Mouse (Mus musculus) heart, postnatal 14 days (tissue): ENCODE results near the gene Tlk1. TPM values are rescaled to one million over a fixed set of nuclear protein-coding genes. Genes with fewer than 3 reads are reported as not detected.

Source experiments
- DNase-seq, 2 experiments: peaks; one replicate each; pipeline ENCODE4 v3.0.0; 2021 to 2022
- intact Hi-C: fragments of 180-260 bp; cut with DNase I; formaldehyde crosslinking; loops from one replicate; pipeline ENCODE4 v1.15.1; 2025
- total RNA-seq, 2 experiments: library from RNA; stranded (reverse); gene quantifications; 2 replicates each; pipeline ENCODE4 v1.2.3; 2021

Gene Tlk1
- total RNA-seq, 2 experiments from 2014 or later, result 34.7 to 37.8 TPM

GRCm38 (mm10) chr2:70708986-70709730, 116.4 kb downstream of the Tlk1 start:
- no peak for DNase-seq
- intact Hi-C loops, result loop anchor here (5.0 kb wide), 1 partner anchor 113 kb away; no protein-coding TSS in a partner anchor

DNA sequence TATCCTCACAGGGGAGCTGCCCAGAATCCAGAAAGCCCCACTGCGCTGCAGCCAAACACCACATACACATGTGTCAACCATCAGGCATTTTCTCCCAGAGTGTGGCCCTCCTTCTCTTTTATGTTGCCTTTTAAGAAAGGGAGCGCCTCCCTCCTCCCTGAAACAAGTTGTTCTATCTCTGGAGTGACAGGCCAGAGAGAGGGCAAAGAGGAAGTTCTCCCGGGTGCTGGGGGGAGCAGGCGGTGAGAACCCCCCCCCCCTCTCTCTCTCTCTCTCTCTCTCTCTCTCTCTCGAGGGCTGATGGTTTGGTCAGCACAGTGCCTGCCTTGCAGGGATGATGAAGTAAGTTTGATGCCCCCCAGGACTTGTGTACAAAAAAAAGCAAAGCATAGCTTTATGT, 123.1 kb downstream of the Tlk1 start:
- intact Hi-C loops, result no loop called here
- DNase-seq, result no peak

DNA sequence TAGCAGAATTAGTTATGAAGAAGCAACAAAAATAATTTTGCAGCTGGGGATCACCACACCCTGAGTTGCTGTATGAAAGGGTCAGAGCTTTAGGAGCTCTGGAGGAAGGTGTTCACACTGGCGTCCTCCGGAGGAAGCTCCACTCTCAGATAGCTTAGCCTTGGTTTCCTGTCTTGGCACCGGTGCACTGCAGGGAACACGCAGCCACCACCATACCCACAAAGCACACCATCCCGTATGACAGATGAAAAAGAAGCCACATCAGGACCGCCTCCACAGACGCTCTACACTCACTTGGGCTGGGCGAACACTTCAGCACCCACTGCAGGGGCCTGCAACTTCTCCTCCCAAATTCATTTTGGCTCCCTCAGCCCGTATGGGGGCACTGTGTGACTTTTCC, 124.0 kb downstream of the Tlk1 start:
- DNase-seq, result no peak
- intact Hi-C loops, result no loop called here

GRCm38 (mm10) chr2:70700851-70701250, 124.7 kb downstream of the Tlk1 start:
- no peak for DNase-seq
- intact Hi-C loops, result no loop called here

DNA sequence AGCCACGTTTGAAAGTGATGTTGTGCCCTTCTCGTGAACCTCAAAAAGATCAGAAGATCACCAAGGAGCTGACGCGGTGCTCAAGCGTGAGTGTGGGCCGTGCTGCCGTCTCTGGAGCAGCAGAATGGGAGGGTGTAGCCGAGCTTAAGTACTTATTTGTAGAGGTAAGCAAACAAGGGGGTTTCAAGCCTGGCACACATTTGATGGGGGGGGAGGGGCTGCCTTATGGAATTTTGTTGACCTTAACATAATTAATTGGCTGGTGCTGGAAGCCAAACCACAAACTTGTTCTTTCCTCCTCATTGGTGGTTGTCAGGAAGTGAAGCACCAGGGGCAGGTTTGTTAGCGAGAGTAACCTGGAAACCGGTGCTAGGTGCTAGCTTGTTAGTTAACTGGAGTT, 129.8 kb downstream of the Tlk1 start:
- intact Hi-C loops, result no loop called here
- DNase-seq, result no peak

GRCm38 (mm10) chr2:70690195-70690594, 135.3 kb downstream of the Tlk1 start:
- DNase-seq, result peak in 1 of 2 experiments; percentile 18
- intact Hi-C loops, result no loop called here

DNA sequence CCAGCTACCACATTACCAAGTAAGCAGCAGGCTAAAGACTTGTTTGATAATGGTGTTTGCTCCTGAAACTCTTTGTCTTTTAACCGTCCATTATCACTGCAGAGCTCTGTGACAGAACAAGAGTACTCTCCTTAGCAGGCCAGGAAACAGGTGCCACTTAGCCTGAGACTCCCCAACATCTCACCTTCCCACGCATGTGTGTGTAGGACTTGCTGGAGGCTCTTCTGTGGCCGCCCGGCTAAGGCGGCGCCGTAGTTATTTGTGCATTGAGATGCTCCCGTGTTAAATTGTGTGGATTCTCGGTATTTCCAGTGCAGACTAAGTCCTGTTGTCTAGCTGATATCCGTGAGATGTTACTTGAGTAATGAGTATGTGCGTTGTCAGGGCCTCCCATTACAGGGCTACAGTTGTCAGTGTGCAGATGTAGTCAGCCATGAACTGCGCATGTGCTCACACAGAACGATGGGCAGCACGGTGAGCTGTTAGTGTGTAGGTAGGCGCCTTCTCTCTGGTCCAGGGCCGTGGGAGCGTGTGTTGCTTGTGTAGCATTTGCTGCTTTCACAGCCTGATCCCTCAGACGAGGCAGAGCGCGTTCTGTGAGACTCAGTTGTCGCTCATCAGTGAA, 137.0 kb downstream of the Tlk1 start:
- intact Hi-C loops, result no loop called here
- DNase-seq, result no peak

DNA sequence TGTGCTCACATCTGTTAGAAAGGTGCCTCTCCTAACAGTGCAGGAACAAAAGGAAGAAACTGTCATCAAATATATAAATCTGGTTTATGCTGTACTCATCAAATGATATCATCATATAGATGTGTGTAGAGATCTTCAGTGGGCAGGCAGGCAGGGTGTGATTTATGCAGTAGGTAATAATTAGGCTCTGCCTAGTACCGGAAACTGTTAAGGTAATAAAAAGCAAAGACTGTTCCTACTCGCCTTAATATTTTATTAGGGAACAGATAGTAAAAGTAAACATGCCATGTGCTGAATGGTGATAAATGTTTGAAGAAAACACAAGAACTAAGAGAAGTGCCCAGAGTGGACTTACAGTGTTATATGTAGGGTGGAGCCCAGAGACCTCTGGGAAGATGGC, 143.2 kb downstream of the Tlk1 start:
- intact Hi-C loops, result no loop called here
- no peak for DNase-seq

- peak in 1 of 2 experiments; percentile 22 for DNase-seq
Observed at GRCm38 (mm10) chr2:70673445-70674126, 151.9 kb downstream of the Tlk1 start.

DNA sequence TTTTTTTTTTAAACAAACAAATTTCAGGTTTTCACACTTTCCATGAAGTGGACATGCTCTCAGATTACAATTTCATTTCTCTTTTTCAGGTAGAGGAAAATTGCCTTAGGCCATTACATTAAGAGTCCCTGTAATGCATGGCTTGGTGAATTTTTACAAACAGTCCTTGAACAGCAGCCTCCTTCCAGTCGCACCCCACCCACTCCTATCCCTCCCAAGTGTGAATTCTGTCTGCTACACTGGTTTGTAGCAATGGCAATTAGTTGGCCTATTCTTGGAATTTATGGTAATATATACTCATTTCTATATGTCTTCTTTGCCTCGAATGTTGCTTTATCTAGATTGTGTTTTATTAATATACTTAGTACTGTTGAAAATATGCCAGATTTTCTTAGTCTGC, 153.1 kb downstream of the Tlk1 start:
- DNase-seq, result no peak
- intact Hi-C loops, result no loop called here

More at GRCm38 (mm10) chr2:70673445-70674126, 151.9 kb downstream of the Tlk1 start:
- intact Hi-C loops, result no loop called here

DNA sequence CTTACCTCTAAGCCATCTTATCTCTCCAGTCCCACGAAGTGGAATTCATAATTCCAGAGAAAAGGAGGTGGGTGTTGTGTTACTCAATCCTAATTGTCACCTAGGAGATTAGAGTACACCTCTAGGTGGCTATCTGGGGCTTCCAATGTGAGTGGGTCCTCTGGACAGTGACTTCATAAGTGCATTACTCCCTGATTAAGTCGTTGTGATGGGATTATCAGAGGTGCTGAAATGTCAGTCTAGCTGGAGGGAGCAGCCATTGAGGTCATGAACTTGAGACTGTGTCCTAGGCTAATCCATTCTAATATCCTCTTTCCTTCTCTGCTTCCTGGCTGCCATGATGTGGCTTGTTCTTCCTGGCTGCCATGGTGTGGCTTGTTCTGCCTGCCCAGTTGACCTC, 155.6 kb downstream of the Tlk1 start:
- intact Hi-C loops, result no loop called here
- DNase-seq, result no peak

DNA sequence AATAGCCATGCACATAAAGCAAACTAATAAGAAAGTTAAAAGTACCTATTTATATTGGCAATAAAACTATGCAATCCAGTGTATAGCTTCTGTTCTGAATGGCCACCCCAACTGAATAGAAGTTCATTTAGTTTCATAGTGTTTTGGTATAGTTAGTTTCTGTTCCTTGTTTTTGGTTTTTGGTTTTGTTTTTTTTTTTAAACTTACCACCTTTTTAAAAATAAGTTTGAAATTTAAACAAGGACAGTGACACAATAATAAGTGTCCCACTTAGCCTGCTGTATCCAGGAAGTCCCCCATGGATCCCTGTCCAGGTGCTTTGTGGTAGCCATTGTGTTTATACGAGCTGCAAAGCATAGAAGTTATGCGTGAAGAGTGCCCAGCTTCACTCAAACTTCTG, 156.3 kb downstream of the Tlk1 start:
- no peak for DNase-seq

GRCm38 (mm10) chr2:70667016-70667415, 158.5 kb downstream of the Tlk1 start:
- intact Hi-C loops, result no loop called here
- no peak for DNase-seq

More for the DNA sequence above, 156.3 kb downstream of the Tlk1 start:
- intact Hi-C loops, result no loop called here

GRCm38 (mm10) chr2:70663764-70664163, 161.8 kb downstream of the Tlk1 start:
- intact Hi-C loops, result no loop called here
- DNase-seq, result no peak

Other genes with a start within 250 kb of the Tlk1 start
- gene Gorasp2, start 164.2 kb downstream of the Tlk1 start, total RNA-seq, result 10 to 100 TPM; 59.9 to 63.4 TPM
- gene Gm26558, start 163.6 kb downstream of the Tlk1 start, total RNA-seq, result not detected
- 1 to 10 TPM; 5.1 to 8.1 TPM for gene Dcaf17, start 229.6 kb upstream of the Tlk1 start, total RNA-seq
- 1 to 10 TPM; 5.6 to 5.9 TPM for gene Mettl8, start 229.9 kb upstream of the Tlk1 start, total RNA-seq